Mouse (Mus musculus) heart, postnatal 0 days (tissue): ENCODE measurements around the gene Ncs1.

Experiments used
- CTCF ChIP-seq: IDR thresholded peaks from 2 replicates; pipeline ENCODE4 v1.5.1; 2016; ENCODE audit warnings: antibody characterized with exemption, control low read depth, low read depth
- EP300 ChIP-seq: IDR thresholded peaks from 2 replicates; pipeline ENCODE4 v1.6.1; 2016; ENCODE audit warnings: antibody characterized with exemption, low read depth

- TF ChIP-seq CTCF (peak; percentile 67), EP300 (no peak)
Measured at GRCm38 (mm10) chr2:31299266-31299665, 53.6 kb downstream of the Ncs1 start.
